Mouse (Mus musculus) liver, postnatal 0 days (tissue): Measurements from ENCODE around the gene Ect2.

ENCODE experiments used
- CTCF ChIP-seq: sonication (generic); IDR thresholded peaks from 2 replicates; pipeline ENCODE4 v1.5.1; 2016; ENCODE audit warnings: antibody characterized with exemption, low read depth
- EP300 ChIP-seq: IDR thresholded peaks from 2 replicates; pipeline ENCODE4 v1.6.1; 2016; ENCODE audit warnings: antibody characterized with exemption, low read depth, mild to moderate bottlenecking

DNA sequence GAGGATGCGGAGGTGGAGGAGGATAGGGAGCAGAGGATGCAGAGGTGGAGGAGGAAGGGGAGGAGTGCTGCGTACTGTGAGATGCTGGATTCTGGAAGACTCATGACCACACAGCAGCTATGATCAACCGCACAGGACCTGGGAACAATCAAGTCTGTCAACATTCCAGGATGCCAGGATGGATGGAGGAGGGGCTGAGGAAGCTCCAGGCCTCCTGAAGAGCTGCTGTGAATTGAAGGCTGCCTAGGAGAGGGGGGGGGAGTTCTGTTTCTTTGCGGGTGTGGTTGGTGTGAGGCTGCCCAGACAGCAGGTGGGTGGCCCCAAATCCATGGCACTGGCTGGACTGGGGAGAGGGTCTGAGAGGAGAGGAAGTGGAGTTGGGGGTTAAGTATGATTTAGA lies 5.2 kb upstream of the Ect2 start:
- TF ChIP-seq EP300 (no peak), CTCF (no peak)
